Mouse (Mus musculus) testis, adult 2 months (tissue): ENCODE results near the gene Sh3gl1. TPM values are rescaled to one million over a fixed set of nuclear protein-coding genes. Genes with fewer than 3 reads are reported as not detected.

Experiments
- H3K27ac ChIP-seq: fragments of 200-500 bp; 2 replicates; pipeline ENCODE4 v1.5.1; 2012; ENCODE audit warnings: low read depth, low read length; ENCODE audit not compliant: control insufficient read depth, insufficient read depth
- H3K27me3 ChIP-seq: fragments of 200-500 bp; 2 replicates; pipeline ENCODE4 v1.6.1; 2012; ENCODE audit warnings: mild to moderate bottlenecking, low read length, moderate library complexity; ENCODE audit not compliant: control insufficient read depth, insufficient read depth
- H3K36me3 ChIP-seq: fragments of 200-500 bp; 2 replicates; pipeline ENCODE4 v1.6.1; 2012; ENCODE audit warnings: mild to moderate bottlenecking, low read length; ENCODE audit not compliant: control insufficient read depth, insufficient read depth
- H3K4me1 ChIP-seq: fragments of 200-500 bp; 2 replicates; pipeline ENCODE4 v1.6.1; 2012; ENCODE audit warnings: low read length; ENCODE audit not compliant: control insufficient read depth, insufficient read depth
- H3K4me3 ChIP-seq: fragments of 200-500 bp; 2 replicates; pipeline ENCODE4 v1.5.1; 2012; ENCODE audit warnings: low read depth, mild to moderate bottlenecking, low read length, moderate library complexity, mixed read lengths; ENCODE audit not compliant: control insufficient read depth
- CTCF ChIP-seq: fragments of 200-500 bp; IDR thresholded peaks from 2 replicates; pipeline ENCODE4 v1.5.1; 2012; ENCODE audit warnings: low read depth, mild to moderate bottlenecking, inconsistent platforms, low read length, moderate library complexity; ENCODE audit not compliant: control insufficient read depth, insufficient read depth, insufficient replicate concordance
- POLR2A ChIP-seq: fragments of 200-500 bp; IDR thresholded peaks from 2 replicates; pipeline ENCODE4 v1.6.1; 2012; ENCODE audit warnings: low read depth, mild to moderate bottlenecking, inconsistent platforms, low read length, moderate library complexity; ENCODE audit not compliant: control insufficient read depth
- polyA plus RNA-seq: library from polyadenylated mRNA; depleted of rRNA; stranded (reverse); fragments of >200 nt; gene quantifications from 2 replicates; pipeline ENCODE4 v1.2.3, GENCODE M21; 2012

Sh3gl1 gene
- polyA plus RNA-seq, 1 experiment = 91.9 TPM

DNA sequence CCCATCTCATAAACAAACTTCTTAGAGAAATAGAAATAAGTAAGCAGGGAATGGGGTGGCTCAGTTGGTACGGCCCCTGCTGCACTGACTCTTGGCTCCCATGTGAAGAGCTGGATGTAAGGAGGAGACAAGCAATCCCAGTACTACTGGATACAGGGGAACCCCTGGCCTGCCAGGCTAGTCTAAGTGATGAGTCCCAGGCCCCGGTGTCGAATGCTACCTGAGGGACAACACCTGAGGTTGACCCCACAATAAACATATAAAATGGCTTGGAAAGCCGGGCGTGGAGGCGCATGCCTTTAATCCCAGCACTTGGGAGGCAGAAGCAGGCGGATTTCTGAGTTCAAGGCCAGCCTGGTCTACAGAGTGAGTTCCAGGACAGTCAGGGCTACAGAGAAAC lies 5.0 kb downstream of the Sh3gl1 start:
- H3K36me3 ChIP-seq = peaks cover 3% of the 10 kb centered on the region
- TF ChIP-seq CTCF (no peak), POLR2A (no peak)
- H3K4me1 ChIP-seq = peaks cover 20% of the 10 kb centered on the region

GRCm38 (mm10) chr17:56030919-56031318 lies 5.5 kb downstream of the Sh3gl1 start:
- Histone ChIP-seq H3K36me3 (peaks cover 3% of the 10 kb centered on the region), H3K4me1 (peaks cover 20% of the 10 kb centered on the region), H3K4me3 (no peak overlapping the region), H3K27ac (peak overlapping the region; percentile 58; the same call in 1 of the 2 replicates), H3K27me3 (no peaks in the 10 kb centered on the region)
- no peak for TF ChIP-seq CTCF
- TF ChIP-seq POLR2A = no peak

More for the DNA sequence above, 5.0 kb downstream of the Sh3gl1 start:
- no peaks in the 10 kb centered on the region for H3K27me3 ChIP-seq
- H3K27ac ChIP-seq = no peak overlapping the region
- no peak overlapping the region for H3K4me3 ChIP-seq

- H3K4me3 ChIP-seq = no peak overlapping the region
- peak overlapping the region; percentile 58 for H3K27ac ChIP-seq
- no peaks in the 10 kb centered on the region for H3K27me3 ChIP-seq
- TF ChIP-seq CTCF (no peak), POLR2A (no peak)
- H3K36me3 ChIP-seq = peaks cover 3% of the 10 kb centered on the region
- H3K4me1 ChIP-seq = peaks cover 20% of the 10 kb centered on the region
These were observed 6.1 kb downstream of the Sh3gl1 start for GRCm38 (mm10) chr17:56030238-56030870.

DNA sequence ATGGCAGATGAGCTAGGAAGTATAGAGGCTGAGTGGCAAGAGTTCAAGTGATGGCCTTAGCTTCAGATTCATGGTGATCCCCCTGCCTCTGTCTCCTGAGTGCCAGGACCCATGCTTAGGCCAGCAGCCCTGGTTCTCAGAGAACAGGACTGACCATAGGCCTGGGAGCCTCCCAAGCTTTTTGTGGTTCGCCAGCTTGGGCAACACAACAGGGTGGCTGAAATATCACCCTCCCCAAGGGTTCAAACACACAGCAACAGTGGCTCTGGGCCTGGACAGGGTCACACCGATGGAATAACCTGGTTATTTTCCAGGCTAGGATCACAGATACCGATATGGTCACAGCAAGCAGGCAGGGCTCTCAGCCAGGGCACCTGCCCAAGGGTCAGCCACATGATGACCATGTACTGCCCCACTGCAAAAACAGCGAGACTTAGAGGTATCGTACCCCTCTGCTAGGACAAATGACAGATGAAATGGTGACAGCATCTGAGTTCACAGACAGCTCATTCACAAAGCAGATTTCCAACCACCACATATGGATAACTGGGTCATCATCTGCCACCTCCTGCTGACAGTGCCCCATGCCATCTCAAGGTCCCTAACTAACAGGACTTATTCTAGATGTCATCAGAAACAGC lies 8.5 kb downstream of the Sh3gl1 start:
- H3K4me3 ChIP-seq = no peak overlapping the region
- no peaks in the 10 kb centered on the region for H3K27me3 ChIP-seq
- no peak overlapping the region for H3K27ac ChIP-seq
- no peaks in the 10 kb centered on the region; the same call in none of the 2 replicates for H3K36me3 ChIP-seq
- peaks cover 14% of the 10 kb centered on the region for H3K4me1 ChIP-seq
- no peak for TF ChIP-seq CTCF
- TF ChIP-seq POLR2A = no peak

DNA sequence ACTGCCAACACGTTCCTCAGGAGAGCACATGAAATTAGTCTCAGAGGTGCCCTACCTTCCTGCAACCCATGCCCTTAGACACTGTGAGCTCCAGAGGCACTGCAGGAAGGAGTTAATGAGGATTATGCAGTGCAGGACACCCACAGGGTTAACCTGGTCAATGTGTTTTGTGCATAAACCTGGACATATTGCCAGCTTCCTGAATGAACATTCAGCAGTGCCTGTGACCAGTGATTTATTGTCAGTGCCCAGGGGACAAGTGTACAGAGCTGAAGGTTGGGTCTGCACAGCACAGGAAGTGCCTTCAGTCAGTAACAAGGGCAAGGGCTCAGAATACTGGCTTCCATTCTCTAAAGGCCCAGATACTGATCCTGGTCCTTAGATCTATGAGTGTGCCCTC lies 9.6 kb downstream of the Sh3gl1 start:
- TF ChIP-seq POLR2A = no peak
- no peak for TF ChIP-seq CTCF
- Histone ChIP-seq H3K4me3 (no peak overlapping the region), H3K36me3 (no peaks in the 10 kb centered on the region; the same call in none of the 2 replicates)

GRCm38 (mm10) chr17:56026303-56026702 lies 10.1 kb downstream of the Sh3gl1 start:
- H3K27ac ChIP-seq = no peak overlapping the region
- H3K27me3 ChIP-seq = no peaks in the 10 kb centered on the region
- no peak overlapping the region for H3K4me3 ChIP-seq
- no peak for TF ChIP-seq POLR2A
- no peak for TF ChIP-seq CTCF
- H3K4me1 ChIP-seq = peaks cover 11% of the 10 kb centered on the region
- no peaks in the 10 kb centered on the region; the same call in none of the 2 replicates for H3K36me3 ChIP-seq

More for the DNA sequence above, 9.6 kb downstream of the Sh3gl1 start:
- Histone ChIP-seq H3K27me3 (no peaks in the 10 kb centered on the region), H3K4me1 (peaks cover 13% of the 10 kb centered on the region), H3K27ac (no peak overlapping the region)

DNA sequence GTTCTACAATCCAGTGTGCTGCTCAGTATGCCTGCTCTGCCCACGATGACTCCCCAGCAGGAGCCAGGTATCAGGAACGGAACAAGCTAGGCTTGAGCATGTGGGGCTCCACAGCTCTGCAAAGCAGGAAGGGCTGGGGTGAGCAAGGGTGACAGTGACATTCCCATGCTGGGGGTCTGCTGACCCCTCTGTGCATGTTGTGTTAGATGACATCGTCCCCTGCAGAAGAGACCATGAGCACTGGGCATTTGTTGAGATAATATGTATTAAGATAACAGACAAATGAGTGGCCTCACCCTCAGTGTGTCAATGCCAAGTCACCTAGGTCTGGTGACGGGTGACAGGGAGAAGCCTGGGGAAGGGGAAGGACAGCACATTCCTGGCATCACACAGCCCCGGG lies 11.5 kb downstream of the Sh3gl1 start:
- Histone ChIP-seq H3K36me3 (no peaks in the 10 kb centered on the region), H3K4me3 (no peak overlapping the region), H3K27ac (no peak overlapping the region), H3K4me1 (peaks cover 3% of the 10 kb centered on the region), H3K27me3 (no peaks in the 10 kb centered on the region)
- no peak for TF ChIP-seq CTCF
- no peak for TF ChIP-seq POLR2A
